In genomic region chr8:48221724-48222428, GRCm38 (mm10) we compare ENCODE assay signal across 8 mouse cellular contexts.
DNase-seq lines count a peak whose midpoint lies in the region; ATAC-seq lines count a peak whose summit lies in the region.

No protein-coding gene starts in this region.

- no peak overlapping the region for H3K27ac ChIP-seq in embryonic facial prominence, embryonic 14.5 days (replicated peaks; ENCODE audit: low read depth, low read length)
- H3K27ac ChIP-seq in intestine, embryonic 16.5 days (ENCODE audit: low read length), result peak overlapping the region; percentile 48; the same call in 1 of the 2 replicates
- H3K27ac ChIP-seq in midbrain, embryonic 15.5 days, result no peak overlapping the region

- H3K4me1 ChIP-seq in embryonic facial prominence, embryonic 14.5 days (ENCODE audit: control insufficient read depth, insufficient read depth, low read length), result 0 out of 2 replicates have a peak, but pooled peaks cover 3% of the 10 kb centered on the region
- peaks cover 4% of the 10 kb centered on the region; the same call in 1 of the 2 replicates for H3K4me1 ChIP-seq in intestine, embryonic 16.5 days (ENCODE audit: control insufficient read depth, insufficient read depth, low read length)
- peaks cover 35% of the 10 kb centered on the region for H3K4me1 ChIP-seq in midbrain, embryonic 15.5 days

- no peaks in the 10 kb centered on the region for H3K27me3 ChIP-seq in embryonic facial prominence, embryonic 14.5 days (replicated peaks; ENCODE audit: control insufficient read depth, insufficient read depth, low read length)
- H3K27me3 ChIP-seq in intestine, embryonic 16.5 days (replicated peaks; ENCODE audit: control insufficient read depth, insufficient read depth, low read length), result no peaks in the 10 kb centered on the region
- no peaks in the 10 kb centered on the region for H3K27me3 ChIP-seq in midbrain, embryonic 15.5 days (replicated peaks)

- peak; percentile 38 for ATAC-seq in embryonic facial prominence, embryonic 14.5 days (ENCODE audit: low read depth)
- peak; percentile 66 for ATAC-seq in intestine, embryonic 16.5 days
- ATAC-seq in midbrain, embryonic 15.5 days (replicated peaks), result peak; percentile 29
- no peak for ATAC-seq in erythroblast, adult 5-6 weeks (replicated peaks; ENCODE audit: low FRiP score, poor library complexity, severe bottlenecking)

- H3K36me3 ChIP-seq in embryonic facial prominence, embryonic 14.5 days (ENCODE audit: control insufficient read depth, insufficient read depth, low read length), result no peaks in the 10 kb centered on the region
- H3K36me3 ChIP-seq in intestine, embryonic 16.5 days (ENCODE audit: control insufficient read depth, insufficient read depth, low read length), result no peaks in the 10 kb centered on the region
- H3K36me3 ChIP-seq in midbrain, embryonic 15.5 days (replicated peaks), result no peaks in the 10 kb centered on the region

- peak; percentile 12 to 18 for DNase-seq in kidney, adult 8-10 months
- DNase-seq in kidney, postnatal 10 days, result no peak
- DNase-seq in embryonic facial prominence, embryonic 14.5 days (ENCODE audit: low spot score), result no peak
- no peak for DNase-seq in layer of hippocampus, adult 9-10 months (ENCODE audit: low spot score)
- no peak for DNase-seq in left cerebral cortex, adult 11 months (ENCODE audit: low spot score)

- peak overlapping the region; percentile 62 for H3K4me2 ChIP-seq in embryonic facial prominence, embryonic 14.5 days (ENCODE audit: low read depth, low read length)
- H3K4me2 ChIP-seq in intestine, embryonic 16.5 days (ENCODE audit: low read depth, low read length), result peak overlapping the region; percentile 87
- H3K4me2 ChIP-seq in midbrain, embryonic 15.5 days, result peak overlapping the region; percentile 58

- H3K9ac ChIP-seq in embryonic facial prominence, embryonic 14.5 days (ENCODE audit: low read depth, low read length), result peak overlapping the region; percentile 44
- H3K9ac ChIP-seq in intestine, embryonic 16.5 days (ENCODE audit: low read depth, low read length), result peak overlapping the region; percentile 68
- H3K9ac ChIP-seq in midbrain, embryonic 15.5 days, result peak overlapping the region; percentile 25

- H3K4me3 ChIP-seq in embryonic facial prominence, embryonic 14.5 days (ENCODE audit: low read depth, low read length), result peak overlapping the region; percentile 27
- peak overlapping the region; percentile 50 for H3K4me3 ChIP-seq in intestine, embryonic 16.5 days (ENCODE audit: low read length)
- H3K4me3 ChIP-seq in midbrain, embryonic 15.5 days, result peak overlapping the region; percentile 25

- WGBS in embryonic facial prominence, embryonic 14.5 days, result 20% methylated on average over 16 of the region's 16 CpGs
- 10% methylated on average over 16 of the region's 16 CpGs for WGBS in intestine, embryonic 16.5 days
- 10% methylated on average over 16 of the region's 16 CpGs for WGBS in midbrain, embryonic 15.5 days

- no peaks in the 10 kb centered on the region for H3K9me3 ChIP-seq in embryonic facial prominence, embryonic 14.5 days (ENCODE audit: control insufficient read depth, low read length)
- H3K9me3 ChIP-seq in intestine, embryonic 16.5 days (ENCODE audit: control insufficient read depth, low read length), result no peaks in the 10 kb centered on the region
- H3K9me3 ChIP-seq in midbrain, embryonic 15.5 days, result no peaks in the 10 kb centered on the region

Comparison
In these comparisons a context has a peak if more than half of its experiments do, and no peak if none do; other contexts are left out.
1. DNase-seq: peak in kidney, adult 8-10 months (2 of 2); none in kidney, postnatal 10 days (single experiment), embryonic facial prominence, embryonic 14.5 days (single experiment), layer of hippocampus, adult 9-10 months (single experiment) and left cerebral cortex, adult 11 months (single experiment).
2. Peak in every context shown above with its lines, with median percentiles within 50 percentile points of each other: H3K4me2 ChIP-seq, H3K4me3 ChIP-seq and H3K9ac ChIP-seq.